Mouse (Mus musculus): ENCODE results near the gene Snrpb2. TPM values are rescaled to one million over a fixed set of nuclear protein-coding genes. Genes with fewer than 3 reads are reported as not detected.

The Snrpb2 gene
- polyA plus RNA-seq, 1 experiment from 2014 or later = 106 TPM

- no peaks in the 10 kb centered on the region; the same call in 1 of the 2 replicates for H3K9me3 ChIP-seq
- no peak overlapping the region for H3K27ac ChIP-seq
- no peak overlapping the region for H3K9ac ChIP-seq (replicated peaks)
- 52% methylated on average over 6 of the region's 6 CpGs for WGBS
- H3K36me3 ChIP-seq = no peaks in the 10 kb centered on the region
- no peak for ATAC-seq (ENCODE audit: insufficient number of reproducible peaks, insufficient read depth, low FRiP score, low TSS enrichment, low read depth)
- H3K4me2 ChIP-seq = no peak overlapping the region
- H3K4me1 ChIP-seq (replicated peaks) = 0 out of 2 replicates have a peak, but pooled peaks cover 5% of the 10 kb centered on the region
- H3K27me3 ChIP-seq = 0 out of 2 replicates have a peak, but pooled peaks cover 4% of the 10 kb centered on the region
- H3K4me3 ChIP-seq (replicated peaks) = no peak overlapping the region
These were observed 31.9 kb downstream of the Snrpb2 start for GRCm38 (mm10) chr2:143094761-143095160.

DNA sequence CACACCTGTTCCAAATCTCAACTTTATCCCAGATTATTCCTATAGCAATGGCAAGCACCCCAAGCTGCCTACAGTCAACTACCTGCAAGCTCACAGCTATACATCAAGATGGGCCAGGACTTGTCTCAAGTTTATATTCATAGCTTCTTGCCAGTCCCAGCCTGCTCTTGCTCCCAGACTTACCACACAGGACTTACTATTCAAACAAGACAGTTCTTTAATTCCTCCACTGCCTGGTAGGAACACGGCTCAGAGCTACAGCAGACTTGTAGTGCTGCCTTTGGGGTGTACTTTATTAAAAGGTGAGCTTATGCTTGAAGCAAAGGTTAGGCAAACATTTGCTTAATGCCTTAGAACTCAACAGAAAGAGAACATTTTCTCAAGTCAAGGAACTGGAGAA, 34.3 kb downstream of the Snrpb2 start:
- H3K27me3 ChIP-seq = 0 out of 2 replicates have a peak, but pooled peaks cover 4% of the 10 kb centered on the region
- no peak overlapping the region for H3K4me2 ChIP-seq
- H3K36me3 ChIP-seq = no peaks in the 10 kb centered on the region
- no peak overlapping the region for H3K27ac ChIP-seq
- ATAC-seq (ENCODE audit: insufficient number of reproducible peaks, insufficient read depth, low FRiP score, low TSS enrichment, low read depth) = no peak
- H3K4me1 ChIP-seq (replicated peaks) = peaks cover 10% of the 10 kb centered on the region; the same call in 1 of the 2 replicates
- no peak overlapping the region for H3K4me3 ChIP-seq (replicated peaks)
- WGBS = 72% methylated on average over 1 of the region's 1 CpGs
- H3K9ac ChIP-seq (replicated peaks) = no peak overlapping the region
- no peaks in the 10 kb centered on the region; the same call in 1 of the 2 replicates for H3K9me3 ChIP-seq

GRCm38 (mm10) chr2:143113859-143114258, 51.0 kb downstream of the Snrpb2 start:
- 84% methylated on average over 1 of the region's 1 CpGs for WGBS
- no peak for ATAC-seq (ENCODE audit: insufficient number of reproducible peaks, insufficient read depth, low FRiP score, low TSS enrichment, low read depth)
- Histone ChIP-seq H3K9ac (replicated peaks) (no peak overlapping the region), H3K9me3 (no peaks in the 10 kb centered on the region), H3K27me3 (0 out of 2 replicates have a peak, but pooled peaks cover 4% of the 10 kb centered on the region), H3K36me3 (no peaks in the 10 kb centered on the region), H3K4me2 (no peak overlapping the region), H3K4me1 (replicated peaks) (no peaks in the 10 kb centered on the region), H3K27ac (no peak overlapping the region), H3K4me3 (replicated peaks) (no peak overlapping the region)

DNA sequence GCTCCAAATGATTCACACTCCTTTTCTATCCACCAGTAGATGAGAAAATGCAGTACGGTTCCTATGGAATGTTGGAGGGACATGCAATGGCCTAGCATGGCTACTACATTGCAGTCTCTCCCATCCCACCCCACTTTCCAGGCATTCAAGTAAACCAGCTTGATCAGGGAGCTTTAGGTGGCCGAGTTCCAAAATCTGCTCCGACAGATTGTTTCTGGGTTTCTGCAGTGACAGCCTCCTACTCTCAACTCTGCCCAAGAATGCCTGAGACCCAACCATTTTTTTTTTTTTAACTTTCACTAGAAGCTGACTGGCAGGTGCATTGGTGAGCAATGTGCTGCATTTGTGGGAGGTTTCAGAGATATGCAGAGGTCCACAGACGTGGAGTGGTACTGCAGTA, 51.9 kb downstream of the Snrpb2 start:
- Histone ChIP-seq H3K36me3 (no peaks in the 10 kb centered on the region), H3K4me1 (replicated peaks) (no peaks in the 10 kb centered on the region), H3K27me3 (0 out of 2 replicates have a peak, but pooled peaks cover 4% of the 10 kb centered on the region), H3K27ac (no peak overlapping the region), H3K9ac (replicated peaks) (no peak overlapping the region), H3K4me2 (no peak overlapping the region), H3K9me3 (no peaks in the 10 kb centered on the region), H3K4me3 (replicated peaks) (no peak overlapping the region)
- WGBS = 81% methylated on average over 4 of the region's 4 CpGs
- ATAC-seq (ENCODE audit: insufficient number of reproducible peaks, insufficient read depth, low FRiP score, low TSS enrichment, low read depth) = no peak

- no peak for ATAC-seq (ENCODE audit: insufficient number of reproducible peaks, insufficient read depth, low FRiP score, low TSS enrichment, low read depth)
- Histone ChIP-seq H3K4me2 (no peak overlapping the region), H3K4me3 (replicated peaks) (no peak overlapping the region), H3K27ac (no peak overlapping the region), H3K36me3 (no peaks in the 10 kb centered on the region), H3K9me3 (no peaks in the 10 kb centered on the region), H3K9ac (replicated peaks) (no peak overlapping the region), H3K4me1 (replicated peaks) (no peaks in the 10 kb centered on the region), H3K27me3 (0 out of 2 replicates have a peak, but pooled peaks cover 4% of the 10 kb centered on the region)
- WGBS = 55% methylated on average over 3 of the region's 3 CpGs
These were observed 54.6 kb downstream of the Snrpb2 start for GRCm38 (mm10) chr2:143117453-143117852.

- WGBS = 87% methylated on average over 7 of the region's 7 CpGs
- no peak for ATAC-seq (ENCODE audit: insufficient number of reproducible peaks, insufficient read depth, low FRiP score, low TSS enrichment, low read depth)
These were observed 55.4 kb downstream of the Snrpb2 start for GRCm38 (mm10) chr2:143118221-143118620.

More at GRCm38 (mm10) chr2:143118221-143118620, 55.4 kb downstream of the Snrpb2 start:
- Histone ChIP-seq H3K27ac (no peak overlapping the region), H3K36me3 (no peaks in the 10 kb centered on the region), H3K4me2 (no peak overlapping the region), H3K9ac (replicated peaks) (no peak overlapping the region), H3K9me3 (no peaks in the 10 kb centered on the region), H3K27me3 (0 out of 2 replicates have a peak, but pooled peaks cover 4% of the 10 kb centered on the region), H3K4me1 (replicated peaks) (no peaks in the 10 kb centered on the region), H3K4me3 (replicated peaks) (no peak overlapping the region)

Other genes starting within 250 kb of the Snrpb2 start
- 14.7 and 16.4 TPM in 2 replicates for gene Kif16b, start 161.5 kb upstream of the Snrpb2 start, polyA plus RNA-seq (2016; fragmentation: Nextera tagmentation; extraction: Ambion mirVana)
- gene Otor, start 15.4 kb downstream of the Snrpb2 start, polyA plus RNA-seq (2016; fragmentation: Nextera tagmentation; extraction: Ambion mirVana) = 9.5 and 10.4 TPM in 2 replicates